Mouse (Mus musculus) ES-Bruce4 (cell line): ENCODE results near the gene Trcg1.

Experiments used
- CTCF ChIP-seq: IDR thresholded peaks from one replicate; pipeline ENCODE4 v1.8.1; 2011; ENCODE audit warnings: low read depth, low read length
- EP300 ChIP-seq: IDR thresholded peaks from 2 replicates; pipeline ENCODE4 v1.6.1; 2011; ENCODE audit warnings: low read depth, low read length; ENCODE audit not compliant: insufficient read depth

GRCm38 (mm10) chr9:57265125-57265524, 28.8 kb downstream of the Trcg1 start:
- no peak for TF ChIP-seq CTCF
- TF ChIP-seq EP300, result no peak
